Mouse (Mus musculus) MEL (cell line): ENCODE data around the gene Slc8a1.

ENCODE experiments used
- SIN3A ChIP-seq: IDR thresholded peaks from 2 replicates; pipeline ENCODE4 v1.6.1; 2012; ENCODE audit warnings: low read length, improper control_type of control experiment, inconsistent platforms
- ZNF384 ChIP-seq: IDR thresholded peaks from 2 replicates; pipeline ENCODE4 v1.6.1; 2012; ENCODE audit warnings: low read depth, mild to moderate bottlenecking, inconsistent platforms, low read length, improper control_type of control experiment

DNA sequence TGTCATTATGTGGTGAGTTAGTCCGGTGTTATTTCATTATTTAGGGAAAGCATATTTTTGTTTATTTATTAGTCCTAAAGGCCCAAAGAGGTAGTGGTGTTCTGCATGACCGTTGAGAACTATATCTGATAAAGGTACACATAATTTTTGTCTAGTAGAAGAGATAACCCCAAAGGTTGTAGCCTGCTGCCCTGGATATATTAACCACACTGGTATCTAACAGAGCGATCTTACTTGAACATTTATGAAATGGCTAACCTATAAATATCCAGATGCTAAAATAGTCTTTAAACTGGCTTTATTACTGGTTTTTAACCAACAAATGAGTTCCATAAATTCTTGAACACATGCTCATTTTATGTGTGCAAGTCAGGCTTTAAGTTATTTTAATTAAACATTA is 161.3 kb downstream of the Slc8a1 start:
- TF ChIP-seq ZNF384, result no peak
- no peak for TF ChIP-seq SIN3A
